Mouse (Mus musculus): ENCODE results near the gene Elmo2. TPM values are rescaled to one million over a fixed set of nuclear protein-coding genes. Genes with fewer than 3 reads are reported as not detected.

Elmo2 gene
- 66.3 and 75.7 TPM in 2 replicates for polyA plus RNA-seq (2014; fragmentation: Nextera tagmentation; extraction: Ambion mirVana)

- H3K9ac ChIP-seq (ENCODE audit: low read length) = peak within 1 kb of the TSS; percentile 86
- no peaks in the 10 kb centered on the region for H3K27me3 ChIP-seq (replicated peaks; ENCODE audit: control insufficient read depth, insufficient read depth, low read length)
- ATAC-seq (replicated peaks; ENCODE audit: low FRiP score, low TSS enrichment, low read depth) = peak; percentile 98
- peak; percentile 98 for DNase-seq (ENCODE audit: low spot score)
- H3K4me3 ChIP-seq (ENCODE audit: low read depth, low read length) = peak within 1 kb of the TSS; percentile 94
- peaks cover 32% of the 10 kb centered on the region for H3K4me1 ChIP-seq (replicated peaks; ENCODE audit: control insufficient read depth, insufficient read depth, low read length)
- 0 out of 2 replicates have a peak, but pooled peaks cover 3% of the 10 kb centered on the region for H3K9me3 ChIP-seq (ENCODE audit: control insufficient read depth, low read length)
- under 1% methylated on average over 52 of the region's 55 CpGs for WGBS
- H3K27ac ChIP-seq (ENCODE audit: low read depth) = peak within 1 kb of the TSS; percentile 59; the same call in 1 of the 2 replicates
- no peaks in the 10 kb centered on the region for H3K36me3 ChIP-seq (ENCODE audit: control insufficient read depth, insufficient read depth, low read length)
- peak within 1 kb of the TSS; percentile 92 for H3K4me2 ChIP-seq (ENCODE audit: low read length)
Measured at GRCm38 (mm10) chr2:165326304-165327190, at the start of gene Elmo2. Gene Elmo2, minus strand, starts transcription at chr2:165326479.

- no peak for ATAC-seq (replicated peaks; ENCODE audit: low FRiP score, low TSS enrichment, low read depth)
- no peak for DNase-seq (ENCODE audit: low spot score)
- no peak overlapping the region for H3K9ac ChIP-seq (ENCODE audit: low read length)
- no peaks in the 10 kb centered on the region for H3K27me3 ChIP-seq (replicated peaks; ENCODE audit: control insufficient read depth, insufficient read depth, low read length)
- no peak overlapping the region for H3K27ac ChIP-seq (ENCODE audit: low read depth)
- H3K4me2 ChIP-seq (ENCODE audit: low read length) = no peak overlapping the region
- H3K36me3 ChIP-seq (ENCODE audit: control insufficient read depth, insufficient read depth, low read length) = peaks cover 55% of the 10 kb centered on the region
- no peak overlapping the region for H3K4me3 ChIP-seq (ENCODE audit: low read depth, low read length)
- peaks cover 7% of the 10 kb centered on the region for H3K9me3 ChIP-seq (ENCODE audit: control insufficient read depth, low read length)
- H3K4me1 ChIP-seq (replicated peaks; ENCODE audit: control insufficient read depth, insufficient read depth, low read length) = no peaks in the 10 kb centered on the region
- 81% methylated on average over 4 of the region's 4 CpGs for WGBS
Measured at GRCm38 (mm10) chr2:165376001-165376400, 49.7 kb upstream of the Elmo2 start.

- H3K27ac ChIP-seq (ENCODE audit: low read depth) = no peak overlapping the region
- DNase-seq (ENCODE audit: low spot score) = no peak
- H3K9ac ChIP-seq (ENCODE audit: low read length) = no peak overlapping the region
- H3K4me3 ChIP-seq (ENCODE audit: low read depth, low read length) = no peak overlapping the region
- no peak overlapping the region for H3K4me2 ChIP-seq (ENCODE audit: low read length)
- no peaks in the 10 kb centered on the region for H3K4me1 ChIP-seq (replicated peaks; ENCODE audit: control insufficient read depth, insufficient read depth, low read length)
- WGBS = 87% methylated on average over 5 of the region's 5 CpGs
- peaks cover 1% of the 10 kb centered on the region; the same call in 1 of the 2 replicates for H3K9me3 ChIP-seq (ENCODE audit: control insufficient read depth, low read length)
- peaks cover 50% of the 10 kb centered on the region for H3K36me3 ChIP-seq (ENCODE audit: control insufficient read depth, insufficient read depth, low read length)
- no peaks in the 10 kb centered on the region for H3K27me3 ChIP-seq (replicated peaks; ENCODE audit: control insufficient read depth, insufficient read depth, low read length)
- no peak for ATAC-seq (replicated peaks; ENCODE audit: low FRiP score, low TSS enrichment, low read depth)
Measured at GRCm38 (mm10) chr2:165375478-165375877, 49.2 kb upstream of the Elmo2 start.

GRCm38 (mm10) chr2:165371066-165371465 is 44.8 kb upstream of the Elmo2 start:
- DNase-seq (ENCODE audit: low spot score) = no peak
- ATAC-seq (replicated peaks; ENCODE audit: low FRiP score, low TSS enrichment, low read depth) = no peak
- 20% methylated on average over 3 of the region's 3 CpGs for WGBS

GRCm38 (mm10) chr2:165370348-165370747 is 44.1 kb upstream of the Elmo2 start:
- peaks cover 21% of the 10 kb centered on the region for H3K4me1 ChIP-seq (replicated peaks; ENCODE audit: control insufficient read depth, insufficient read depth, low read length)
- no peak overlapping the region for H3K4me3 ChIP-seq (ENCODE audit: low read depth, low read length)
- DNase-seq (ENCODE audit: low spot score) (no peak), ATAC-seq (replicated peaks; ENCODE audit: low FRiP score, low TSS enrichment, low read depth) (no peak)
- H3K27ac ChIP-seq (ENCODE audit: low read depth) = no peak overlapping the region
- H3K9ac ChIP-seq (ENCODE audit: low read length) = no peak overlapping the region
- no peaks in the 10 kb centered on the region for H3K9me3 ChIP-seq (ENCODE audit: control insufficient read depth, low read length)
- no peak overlapping the region for H3K4me2 ChIP-seq (ENCODE audit: low read length)
- H3K36me3 ChIP-seq (ENCODE audit: control insufficient read depth, insufficient read depth, low read length) = peaks cover 6% of the 10 kb centered on the region; the same call in 1 of the 2 replicates
- 77% methylated on average over 3 of the region's 3 CpGs for WGBS
- peaks cover 13% of the 10 kb centered on the region for H3K27me3 ChIP-seq (replicated peaks; ENCODE audit: control insufficient read depth, insufficient read depth, low read length)

More at GRCm38 (mm10) chr2:165371066-165371465, 44.8 kb upstream of the Elmo2 start:
- H3K27me3 ChIP-seq (replicated peaks; ENCODE audit: control insufficient read depth, insufficient read depth, low read length) = peaks cover 13% of the 10 kb centered on the region
- H3K4me2 ChIP-seq (ENCODE audit: low read length) = no peak overlapping the region
- H3K4me3 ChIP-seq (ENCODE audit: low read depth, low read length) = no peak overlapping the region
- H3K9me3 ChIP-seq (ENCODE audit: control insufficient read depth, low read length) = no peaks in the 10 kb centered on the region
- no peak overlapping the region for H3K27ac ChIP-seq (ENCODE audit: low read depth)
- H3K9ac ChIP-seq (ENCODE audit: low read length) = no peak overlapping the region
- peaks cover 9% of the 10 kb centered on the region; the same call in 1 of the 2 replicates for H3K36me3 ChIP-seq (ENCODE audit: control insufficient read depth, insufficient read depth, low read length)
- peaks cover 21% of the 10 kb centered on the region for H3K4me1 ChIP-seq (replicated peaks; ENCODE audit: control insufficient read depth, insufficient read depth, low read length)

GRCm38 (mm10) chr2:165368496-165368895 is 42.2 kb upstream of the Elmo2 start, which contains the start of gene Zfp663:
Gene Zfp663, minus strand, starts transcription at chr2:165368729.
- peaks cover 21% of the 10 kb centered on the region for H3K4me1 ChIP-seq (replicated peaks; ENCODE audit: control insufficient read depth, insufficient read depth, low read length)
- ATAC-seq (replicated peaks; ENCODE audit: low FRiP score, low TSS enrichment, low read depth) = no peak
- H3K27me3 ChIP-seq (replicated peaks; ENCODE audit: control insufficient read depth, insufficient read depth, low read length) = peaks cover 17% of the 10 kb centered on the region
- H3K4me3 ChIP-seq (ENCODE audit: low read depth, low read length) = peak within 1 kb of the TSS; percentile 20
- no peak within 1 kb of the TSS for H3K27ac ChIP-seq (ENCODE audit: low read depth)
- H3K9me3 ChIP-seq (ENCODE audit: control insufficient read depth, low read length) = no peaks in the 10 kb centered on the region
- 1% methylated on average over 27 of the region's 27 CpGs for WGBS
- H3K9ac ChIP-seq (ENCODE audit: low read length) = 0 out of 2 replicates have a peak within 1 kb of the TSS, but pooled peaks have one; percentile 14
- no peaks in the 10 kb centered on the region for H3K36me3 ChIP-seq (ENCODE audit: control insufficient read depth, insufficient read depth, low read length)
- DNase-seq (ENCODE audit: low spot score) = no peak
- peak within 1 kb of the TSS; percentile 51 for H3K4me2 ChIP-seq (ENCODE audit: low read length)

GRCm38 (mm10) chr2:165367868-165368439 is 41.7 kb upstream of the Elmo2 start:
- Histone ChIP-seq H3K36me3 (ENCODE audit: control insufficient read depth, insufficient read depth, low read length) (no peaks in the 10 kb centered on the region), H3K9me3 (ENCODE audit: control insufficient read depth, low read length) (no peaks in the 10 kb centered on the region), H3K4me3 (ENCODE audit: low read depth, low read length) (peak overlapping the region; percentile 20), H3K4me2 (ENCODE audit: low read length) (peak overlapping the region; percentile 51), H3K4me1 (replicated peaks; ENCODE audit: control insufficient read depth, insufficient read depth, low read length) (peaks cover 21% of the 10 kb centered on the region), H3K27ac (ENCODE audit: low read depth) (no peak overlapping the region), H3K9ac (ENCODE audit: low read length) (no peak overlapping the region), H3K27me3 (replicated peaks; ENCODE audit: control insufficient read depth, insufficient read depth, low read length) (peaks cover 17% of the 10 kb centered on the region)
- WGBS = 3% methylated on average over 13 of the region's 13 CpGs
- ATAC-seq (replicated peaks; ENCODE audit: low FRiP score, low TSS enrichment, low read depth) = no peak
- no peak for DNase-seq (ENCODE audit: low spot score)

GRCm38 (mm10) chr2:165367047-165367520 is 40.8 kb upstream of the Elmo2 start:
- H3K4me2 ChIP-seq (ENCODE audit: low read length) = peak overlapping the region; percentile 25; the same call in 1 of the 2 replicates
- H3K27me3 ChIP-seq (replicated peaks; ENCODE audit: control insufficient read depth, insufficient read depth, low read length) = peaks cover 17% of the 10 kb centered on the region
- no peaks in the 10 kb centered on the region for H3K36me3 ChIP-seq (ENCODE audit: control insufficient read depth, insufficient read depth, low read length)
- H3K9me3 ChIP-seq (ENCODE audit: control insufficient read depth, low read length) = no peaks in the 10 kb centered on the region
- H3K4me3 ChIP-seq (ENCODE audit: low read depth, low read length) = no peak overlapping the region
- WGBS = 4% methylated on average over 6 of the region's 8 CpGs
- H3K27ac ChIP-seq (ENCODE audit: low read depth) = no peak overlapping the region
- ATAC-seq (replicated peaks; ENCODE audit: low FRiP score, low TSS enrichment, low read depth) (peak; percentile 45), DNase-seq (ENCODE audit: low spot score) (peak; percentile 67)
- H3K4me1 ChIP-seq (replicated peaks; ENCODE audit: control insufficient read depth, insufficient read depth, low read length) = peaks cover 21% of the 10 kb centered on the region
- H3K9ac ChIP-seq (ENCODE audit: low read length) = 0 out of 2 replicates have a peak overlapping the region, but pooled peaks have one; percentile 13

Data from intestine, embryonic 14.5 days (tissue).